Mouse (Mus musculus) granulocyte monocyte progenitor cell, adult 5-6 weeks (primary cell): ENCODE results near the gene Vmn1r55. TPM values are rescaled to one million over a fixed set of nuclear protein-coding genes. Genes with fewer than 3 reads are reported as not detected.
"Not testable (repeated sequence)": the region's sequence is repeated elsewhere in the genome, so short reads cannot be mapped to it uniquely, and the experiment has no call there.

Experiments
- ATAC-seq: replicated peaks from 2 replicates; pipeline ENCODE4 v1.8.0; 2016; ENCODE audit warnings: mild to moderate bottlenecking, moderate TSS enrichment, inconsistent platforms; ENCODE audit not compliant: poor library complexity, severe bottlenecking
- total RNA-seq, 2 experiments: library from RNA; stranded (forward) in 1 of 2; stranded (reverse) in 1 of 2; fragments of 200-712, 200-1000 nt in 1 of 2; fragments of >200 nt in 1 of 2; fragmentation: Nextera tagmentation in 1 of 2; gene quantifications; 2 replicates each; pipeline ENCODE4 v1.2.3; 2014 to 2017

Vmn1r55 gene
- total RNA-seq (2014; fragmentation: Nextera tagmentation) (not detected in 2 replicates), total RNA-seq (2017) (not detected in 2 replicates)

DNA sequence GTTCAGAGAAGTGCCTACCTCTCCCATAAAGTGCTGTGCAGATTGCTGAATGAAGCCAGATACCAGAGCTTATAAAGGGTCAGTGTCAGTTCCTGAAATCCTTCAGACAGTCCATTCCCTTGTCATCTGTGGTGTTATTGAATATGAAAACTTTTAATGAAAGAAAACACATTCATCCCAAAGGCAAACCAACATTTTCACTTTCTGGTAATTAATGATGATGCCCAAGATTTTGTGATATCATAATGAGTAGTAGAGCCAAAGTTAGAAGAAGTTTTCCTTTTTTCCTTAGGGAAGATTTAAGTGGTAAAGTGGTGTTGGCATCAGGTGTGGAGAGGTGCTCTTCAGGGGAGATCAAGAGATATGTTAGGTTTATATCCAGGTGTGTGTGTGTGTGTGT lies at the start of gene Vmn1r55:
Vmn1r55 (minus strand) TSS at position 101 of the 400 bp plus-strand sequence.
- ATAC-seq = not testable (repeated sequence)

DNA sequence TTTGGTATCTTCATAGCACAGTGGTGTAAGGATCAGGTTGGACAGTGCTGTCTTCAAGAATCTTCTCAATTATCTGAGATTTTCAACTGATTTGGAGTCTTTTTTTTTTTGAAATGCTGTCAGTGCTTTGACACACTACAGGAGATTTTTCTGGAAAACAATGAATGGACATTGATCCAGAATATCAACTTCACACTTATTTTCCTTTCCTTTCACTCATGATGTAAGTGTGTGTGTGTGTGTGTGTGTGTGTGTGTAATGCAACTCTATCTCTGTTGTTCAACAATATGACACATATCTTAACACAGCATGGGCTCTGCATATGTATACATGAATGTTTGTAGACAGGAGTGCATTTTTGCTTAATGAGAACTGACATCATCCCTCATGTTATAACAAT lies 47.2 kb upstream of the Vmn1r55 start, which contains the start of gene Vmn1r56:
Vmn1r56 (minus strand) TSS at position 101 of the 400 bp plus-strand sequence.
- not testable (repeated sequence) for ATAC-seq

GRCm38 (mm10) chr7:5125549-5126406 lies 23.7 kb downstream of the Vmn1r55 start, which contains the start of gene Rasl2-9:
Gene Rasl2-9, minus strand, starts transcription at chr7:5125950.
- ATAC-seq = peak; percentile 100

DNA sequence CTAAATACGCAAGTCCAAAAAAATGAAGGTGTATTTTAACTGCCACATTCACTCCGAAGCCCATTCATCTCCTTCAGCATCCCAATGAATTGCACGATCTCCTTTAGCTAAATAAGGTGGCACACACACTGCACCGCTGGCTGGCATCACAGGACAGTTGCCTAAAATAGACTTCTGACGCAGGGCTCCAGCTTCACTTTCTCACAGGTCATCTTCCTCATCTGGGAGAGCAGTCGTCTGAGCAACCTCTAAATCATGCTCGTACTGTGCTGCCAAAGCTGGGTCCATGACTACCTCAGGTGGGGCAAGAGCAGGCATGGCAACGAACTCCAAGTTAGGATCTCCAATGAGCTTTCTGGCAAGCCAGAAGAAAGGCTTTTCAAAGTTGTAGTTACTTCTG lies 24.4 kb downstream of the Vmn1r55 start:
- ATAC-seq = peak; percentile 23

- no peak for ATAC-seq
Observed at GRCm38 (mm10) chr7:5116850-5117249, 32.6 kb downstream of the Vmn1r55 start, which contains the start of gene Rfpl4. Gene Rfpl4, minus strand, starts transcription at chr7:5116950.

- ATAC-seq = no peak
Observed at GRCm38 (mm10) chr7:5112701-5113100, 36.8 kb downstream of the Vmn1r55 start.

DNA sequence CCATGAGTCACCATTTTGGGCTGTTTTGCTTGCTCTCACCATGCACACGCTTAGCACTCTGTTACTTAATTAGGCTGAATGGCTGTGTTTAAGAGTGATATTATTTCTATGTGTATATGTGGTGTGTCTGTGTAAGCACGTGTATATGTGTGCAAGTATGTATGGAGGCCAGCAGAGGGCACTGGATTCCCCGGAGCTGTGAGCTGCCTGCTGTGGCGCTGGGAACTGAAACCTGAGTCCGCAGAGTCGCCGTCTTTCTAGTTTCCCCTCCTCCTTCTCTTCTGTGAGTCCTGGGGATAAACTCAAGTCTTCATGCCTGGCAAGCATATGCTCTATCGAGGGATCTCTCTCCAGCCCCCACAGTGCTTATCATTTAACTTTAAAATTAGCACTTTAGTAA lies 40.2 kb downstream of the Vmn1r55 start:
- ATAC-seq = no peak

GRCm38 (mm10) chr7:5108272-5108671 lies 41.2 kb downstream of the Vmn1r55 start:
- ATAC-seq = no peak

GRCm38 (mm10) chr7:5102564-5102963 lies 46.9 kb downstream of the Vmn1r55 start:
- ATAC-seq = no peak

DNA sequence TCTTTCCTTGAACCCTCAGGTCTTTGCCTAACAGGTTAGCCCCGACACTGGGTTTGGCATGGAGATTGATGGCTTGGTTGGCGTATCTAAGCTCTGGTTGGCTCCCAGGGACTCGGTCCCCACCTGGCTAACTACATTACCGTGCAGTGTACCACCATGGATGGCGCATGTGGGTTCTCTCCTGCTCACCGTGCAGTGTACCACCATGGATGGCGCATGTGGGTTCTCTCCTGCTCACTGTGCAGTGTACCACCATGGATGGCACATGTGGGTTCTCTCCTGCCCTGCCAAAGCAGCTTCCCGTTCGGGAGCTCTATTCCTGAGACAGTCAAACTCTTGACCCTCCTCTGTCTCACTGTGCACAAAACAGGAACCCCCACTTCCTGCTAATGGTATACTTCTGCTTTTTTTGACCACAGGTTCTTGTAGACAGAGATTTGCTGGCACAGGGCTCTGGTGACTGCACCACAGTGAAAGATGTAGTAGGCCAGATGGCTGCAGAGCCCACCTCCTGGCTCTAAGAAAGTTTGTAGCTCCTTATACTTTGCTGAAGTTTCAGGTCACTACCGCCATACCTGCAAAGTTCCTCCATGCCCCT lies 48.3 kb downstream of the Vmn1r55 start:
- peak; percentile 96 for ATAC-seq

- ATAC-seq = no peak
Observed at GRCm38 (mm10) chr7:5099796-5100195, 49.7 kb downstream of the Vmn1r55 start.

- no peak for ATAC-seq
Observed at GRCm38 (mm10) chr7:5098769-5099168, 50.7 kb downstream of the Vmn1r55 start.

DNA sequence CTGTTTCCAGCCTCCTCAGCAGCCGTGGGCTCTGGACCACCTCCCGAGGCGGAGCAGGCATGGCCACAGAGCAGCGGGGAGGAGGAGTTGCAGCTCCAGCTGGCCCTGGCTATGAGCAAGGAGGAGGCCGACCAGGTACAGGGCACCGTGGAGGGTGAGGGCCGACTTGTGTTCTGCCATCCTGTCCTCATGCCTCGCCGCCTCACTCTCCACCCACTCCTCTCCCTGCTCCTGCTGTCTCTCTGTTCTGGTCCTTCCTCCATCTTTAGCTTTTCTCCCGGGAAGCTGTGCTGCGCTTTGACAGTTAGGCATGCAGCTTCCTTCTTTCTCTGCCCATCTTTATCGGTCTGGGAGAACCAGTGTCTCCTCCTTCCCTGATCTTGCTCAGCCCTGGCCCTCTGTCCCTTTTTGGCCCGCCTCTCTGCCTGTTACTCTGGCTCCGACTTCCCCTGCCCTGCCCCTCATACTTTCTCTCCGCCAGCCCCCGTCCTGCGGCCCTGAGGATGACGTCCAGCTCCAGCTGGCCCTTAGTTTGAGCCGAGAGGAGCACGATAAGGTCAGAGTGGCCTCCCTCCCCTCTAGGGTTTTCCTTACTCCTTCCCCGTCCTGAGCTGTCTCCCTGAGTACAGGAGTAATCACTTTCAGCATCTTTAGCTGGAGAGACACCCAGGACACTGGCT lies 56.5 kb downstream of the Vmn1r55 start:
- ATAC-seq = no peak

GRCm38 (mm10) chr7:5092381-5092780 lies 57.1 kb downstream of the Vmn1r55 start:
- no peak for ATAC-seq

- ATAC-seq = no peak
Observed at GRCm38 (mm10) chr7:5091008-5091728, 58.3 kb downstream of the Vmn1r55 start.

DNA sequence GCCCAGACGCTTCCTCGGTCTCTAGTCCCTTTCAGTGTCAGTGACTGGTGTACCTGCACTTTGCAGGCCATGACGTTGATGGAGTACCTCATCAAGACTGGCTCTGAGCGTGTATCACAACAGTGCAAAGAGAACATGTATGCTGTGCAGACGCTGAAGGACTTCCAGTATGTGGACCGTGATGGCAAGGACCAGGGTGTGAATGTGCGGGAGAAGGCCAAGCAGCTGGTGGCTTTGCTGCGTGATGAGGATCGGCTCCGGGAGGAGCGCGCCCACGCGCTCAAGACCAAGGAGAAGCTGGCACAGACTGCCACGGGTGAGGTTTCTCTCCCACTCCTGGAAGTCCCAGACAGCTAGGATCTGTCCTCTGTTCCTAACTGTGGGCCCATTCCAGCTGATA lies 59.6 kb downstream of the Vmn1r55 start:
- ATAC-seq = no peak

DNA sequence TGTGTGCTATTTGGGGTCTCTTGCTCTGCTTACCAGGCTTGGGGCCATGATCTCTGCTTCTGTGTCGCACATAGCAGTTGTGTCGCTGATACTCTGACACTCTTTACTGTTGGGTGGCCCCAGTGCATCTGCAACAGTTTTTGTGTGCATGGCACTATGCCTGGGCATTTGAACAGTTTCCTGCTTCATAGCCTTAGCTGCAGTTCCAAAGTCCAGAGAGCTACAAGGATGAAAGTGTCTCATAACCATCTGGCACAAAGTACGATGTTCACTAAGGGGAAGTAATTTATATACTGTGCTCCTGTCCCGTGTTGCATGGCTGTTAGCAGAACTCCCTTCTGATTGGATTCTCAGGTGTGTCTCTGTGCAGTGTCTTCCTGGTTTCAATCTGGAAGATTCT lies 61.6 kb downstream of the Vmn1r55 start:
- no peak for ATAC-seq

- ATAC-seq = no peak
Observed at GRCm38 (mm10) chr7:5086921-5087440, 62.5 kb downstream of the Vmn1r55 start.

GRCm38 (mm10) chr7:5085512-5085911 lies 64.0 kb downstream of the Vmn1r55 start:
- no peak for ATAC-seq
